Mouse (Mus musculus): ENCODE data around the gene Hectd1.

The Hectd1 gene

DNA sequence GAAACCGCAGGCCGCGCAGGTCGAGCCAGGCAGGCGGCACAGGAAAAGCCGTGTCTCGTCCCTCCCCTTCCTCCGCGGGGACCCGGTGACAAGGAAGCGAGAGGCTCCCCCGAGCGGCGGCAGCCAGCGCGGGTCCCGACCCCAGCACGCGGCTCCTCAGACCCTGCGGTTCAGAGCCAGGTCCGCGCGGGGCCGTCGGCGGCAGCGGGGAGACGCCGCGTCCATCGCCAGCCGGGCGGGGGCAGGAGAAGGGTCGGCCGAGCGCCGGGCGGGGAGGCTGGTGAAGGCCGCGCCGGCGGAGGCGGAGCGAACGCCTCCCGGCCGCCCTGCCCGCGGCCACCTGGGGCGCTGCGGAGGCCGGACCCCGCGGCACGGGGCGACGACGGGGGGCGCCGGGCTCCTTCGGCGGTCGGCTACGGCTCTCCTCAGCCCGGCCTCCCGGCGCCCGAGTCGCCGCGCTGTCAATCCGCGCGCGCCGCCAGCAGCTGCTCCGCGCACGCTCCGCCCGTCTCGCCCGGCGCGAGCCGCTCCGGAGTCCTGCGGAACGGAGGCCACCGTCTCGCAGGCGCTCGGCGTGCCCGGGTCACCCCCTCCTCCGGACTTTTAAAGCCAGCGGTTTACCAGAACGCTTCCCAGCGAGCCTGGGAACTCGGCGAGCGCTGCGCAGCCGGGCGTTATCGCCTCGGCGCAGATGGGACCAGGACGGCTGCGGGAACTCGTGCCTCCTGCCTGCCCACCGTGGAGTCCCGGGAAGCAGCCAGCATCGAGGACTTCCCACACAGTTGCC, at the start of gene Hectd1:
TSS of gene Hectd1 (minus strand) at position 247 of the 787 bp plus-strand sequence.
- DNase-seq = peak; percentile 90

DNA sequence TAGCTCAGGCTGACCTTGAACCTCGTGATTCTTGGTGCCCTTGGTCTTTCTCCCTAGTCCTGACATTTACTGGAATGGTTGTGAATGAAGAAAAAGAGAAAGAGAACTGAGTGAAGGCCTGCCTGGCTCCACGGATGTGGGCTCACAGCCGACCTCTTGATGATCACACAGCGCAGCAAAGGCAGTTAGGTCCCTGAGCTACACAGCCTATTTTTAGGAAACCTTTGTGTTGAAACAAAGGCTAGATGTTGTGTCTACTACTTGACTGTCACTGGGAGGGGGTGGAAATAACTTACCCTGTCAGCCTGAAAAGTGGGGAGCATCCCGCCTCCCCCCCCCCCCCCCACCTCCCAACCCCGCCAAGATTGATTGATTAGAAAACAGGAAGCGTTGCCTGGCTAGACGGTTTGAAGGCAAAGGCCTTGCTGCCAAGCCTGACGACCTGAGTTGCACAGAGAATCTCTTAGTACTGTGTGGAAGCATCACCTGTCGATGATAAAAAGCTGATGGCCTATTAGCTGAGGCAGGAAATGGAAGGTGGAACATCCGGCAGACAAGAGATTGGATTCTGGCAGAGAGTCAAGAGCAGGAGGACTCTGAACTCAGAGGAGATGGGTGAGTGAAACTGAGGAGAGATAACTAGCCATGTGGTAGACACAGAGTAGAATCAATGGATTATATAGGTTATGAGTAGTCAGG, 42.3 kb upstream of the Hectd1 start:
- peak; percentile 17 to 41 for DNase-seq

GRCm38 (mm10) chr12:51869511-51869910, 40.2 kb upstream of the Hectd1 start:
- no peak for DNase-seq

DNA sequence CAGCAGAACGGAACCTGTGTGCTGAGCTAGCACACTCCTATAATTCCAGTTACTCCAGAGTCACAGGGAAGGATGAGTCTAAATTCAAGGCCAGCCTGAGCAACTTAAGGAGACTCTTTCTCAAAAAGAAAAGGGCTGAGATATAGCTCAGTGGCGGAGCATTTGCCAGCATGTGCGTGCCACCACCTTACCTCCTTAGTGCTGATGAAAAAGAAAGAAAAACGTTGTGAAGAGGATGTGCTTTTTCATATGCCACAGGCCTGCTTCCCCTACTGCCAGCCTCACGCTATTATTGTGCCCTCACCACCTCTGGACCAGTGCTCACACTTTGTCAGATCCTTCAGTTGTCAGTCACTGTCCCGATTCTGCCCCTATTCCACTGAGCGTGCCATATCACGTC, 37.7 kb upstream of the Hectd1 start:
- no peak for DNase-seq

GRCm38 (mm10) chr12:51866226-51866910, 37.0 kb upstream of the Hectd1 start:
- DNase-seq = peak; percentile 36 to 44

- DNase-seq = peak; percentile 22 to 27
Observed at GRCm38 (mm10) chr12:51865790-51866179, 36.4 kb upstream of the Hectd1 start.

GRCm38 (mm10) chr12:51865061-51865789, 35.9 kb upstream of the Hectd1 start:
- no peak for DNase-seq

DNA sequence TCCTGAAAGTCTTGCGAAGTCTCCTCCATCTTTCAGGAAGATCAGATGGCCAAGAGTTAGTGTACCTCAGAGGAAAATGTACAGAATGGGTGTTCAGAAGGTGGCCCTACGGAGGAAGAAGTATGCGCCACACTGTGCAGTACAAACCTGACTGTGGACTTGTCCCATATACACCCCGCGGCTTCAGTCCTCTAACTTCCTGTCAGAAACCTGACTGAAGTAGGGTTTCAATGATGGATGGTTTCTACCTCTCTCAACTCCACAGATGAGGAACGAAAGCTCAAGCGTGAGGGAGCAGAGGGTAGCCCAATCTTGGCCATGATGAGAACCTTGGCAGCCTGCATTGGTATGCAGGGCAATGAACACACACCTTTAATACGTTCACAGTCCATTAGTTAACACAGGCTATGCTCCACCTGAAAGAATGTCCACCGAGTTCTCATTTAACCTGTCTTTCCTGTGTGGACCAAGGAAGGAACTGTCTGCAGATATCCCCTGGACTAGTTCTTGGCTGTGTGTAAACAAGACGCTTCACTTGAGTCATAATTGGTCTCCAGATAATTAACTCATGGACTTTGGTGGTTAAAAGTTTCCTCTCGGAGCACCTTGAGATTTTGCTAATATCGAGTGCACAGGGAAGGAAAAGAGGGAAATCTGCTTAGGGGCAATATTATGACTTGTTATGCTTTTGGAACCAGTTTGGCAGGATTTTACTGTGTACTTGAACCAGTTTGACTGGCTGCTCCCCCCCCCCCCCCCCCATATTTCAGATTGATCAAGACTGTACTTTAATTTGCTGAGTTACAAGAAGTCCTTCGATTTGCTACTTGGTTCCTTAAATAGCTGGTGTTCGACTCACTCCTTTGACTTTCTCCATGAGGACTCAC, 34.0 kb upstream of the Hectd1 start:
- no peak for DNase-seq

GRCm38 (mm10) chr12:51858134-51859028, 29.0 kb upstream of the Hectd1 start:
- no peak for DNase-seq

DNA sequence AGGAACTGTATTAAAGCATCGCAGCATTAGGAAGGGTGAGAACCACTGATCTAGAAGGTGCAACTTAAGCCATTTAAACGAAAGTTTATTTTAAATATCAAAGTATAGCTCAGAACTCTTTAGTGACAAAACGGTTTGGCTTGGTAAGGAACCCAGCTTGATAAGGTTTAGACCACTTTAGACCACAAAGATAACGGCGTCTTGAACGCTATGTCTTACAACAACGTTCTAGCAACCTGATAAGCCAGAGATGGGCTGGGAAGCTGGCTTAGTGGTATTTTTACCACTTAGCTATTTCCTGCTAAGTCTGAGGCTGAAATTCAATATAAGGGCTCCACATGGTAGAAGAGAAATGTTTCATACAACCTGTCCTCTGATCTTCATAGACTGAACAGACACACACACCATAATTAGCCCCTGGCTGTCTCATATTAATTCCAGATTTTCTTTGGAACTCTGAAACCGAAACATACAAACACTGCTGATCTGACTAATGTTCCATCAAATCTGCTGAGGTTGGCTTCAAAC, 27.5 kb upstream of the Hectd1 start:
- no peak for DNase-seq

- no peak for DNase-seq
Observed at GRCm38 (mm10) chr12:51855872-51856271, 26.5 kb upstream of the Hectd1 start.

- no peak for DNase-seq
Observed at GRCm38 (mm10) chr12:51855453-51855852, 26.1 kb upstream of the Hectd1 start.

DNA sequence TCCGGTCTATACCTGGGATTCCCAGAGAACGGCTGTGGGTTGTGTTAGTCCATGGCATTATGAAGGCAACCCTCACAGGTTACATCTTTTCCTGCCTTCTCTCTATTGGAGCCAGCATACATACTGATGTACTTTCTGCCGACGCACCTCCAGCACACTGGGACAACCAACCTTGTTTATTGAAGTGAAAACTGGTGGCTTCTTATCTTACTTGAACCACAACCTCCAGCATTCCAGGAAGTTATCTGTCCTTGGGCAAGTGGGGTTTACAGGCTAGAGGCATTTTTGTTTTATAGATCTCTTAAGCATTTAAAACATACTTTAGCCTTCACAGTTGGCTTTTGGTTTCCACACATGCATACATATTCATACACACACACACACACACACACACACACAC, 22.3 kb upstream of the Hectd1 start:
- no peak for DNase-seq

DNA sequence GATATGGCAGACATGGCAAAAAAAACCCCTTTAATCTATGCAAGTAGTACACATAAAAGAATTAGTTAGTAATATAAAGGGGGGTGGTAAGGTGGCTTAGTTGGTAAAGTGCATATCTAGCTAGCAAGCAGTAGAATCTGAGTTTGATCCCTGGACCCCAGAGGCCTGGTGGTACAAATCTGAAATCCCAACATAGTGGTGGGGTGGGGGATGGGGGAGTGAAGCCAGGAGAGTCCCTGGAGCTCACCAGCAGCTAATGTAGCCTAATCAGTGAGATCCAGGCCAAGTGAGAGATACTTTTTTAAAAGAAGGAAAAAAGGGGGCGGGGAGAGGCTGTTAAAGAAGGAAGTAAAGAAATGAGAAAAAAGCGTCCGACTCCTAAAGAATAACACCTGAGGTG, 21.8 kb upstream of the Hectd1 start:
- no peak for DNase-seq

- DNase-seq = no peak
Observed at GRCm38 (mm10) chr12:51850339-51850738, 21.0 kb upstream of the Hectd1 start.

DNA sequence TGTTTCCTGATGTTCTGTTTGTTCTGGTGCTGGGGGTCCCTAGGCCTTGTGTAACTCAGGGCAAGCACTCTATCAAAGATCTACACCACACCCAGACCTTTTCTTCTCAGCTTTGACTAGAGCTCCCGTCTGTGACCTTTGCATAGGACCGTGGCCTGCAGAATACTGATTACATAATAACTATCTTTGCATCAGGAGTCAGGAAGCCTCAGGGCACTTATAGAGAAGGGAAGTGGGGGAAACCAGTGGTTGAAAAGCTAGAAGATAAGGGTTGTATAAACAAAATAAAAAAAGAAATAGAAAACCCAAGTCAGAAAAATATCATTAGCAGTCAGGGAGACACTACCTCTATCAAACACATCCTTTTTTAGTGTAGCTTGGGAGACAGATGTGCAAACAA, 20.6 kb upstream of the Hectd1 start:
- DNase-seq = no peak

DNA sequence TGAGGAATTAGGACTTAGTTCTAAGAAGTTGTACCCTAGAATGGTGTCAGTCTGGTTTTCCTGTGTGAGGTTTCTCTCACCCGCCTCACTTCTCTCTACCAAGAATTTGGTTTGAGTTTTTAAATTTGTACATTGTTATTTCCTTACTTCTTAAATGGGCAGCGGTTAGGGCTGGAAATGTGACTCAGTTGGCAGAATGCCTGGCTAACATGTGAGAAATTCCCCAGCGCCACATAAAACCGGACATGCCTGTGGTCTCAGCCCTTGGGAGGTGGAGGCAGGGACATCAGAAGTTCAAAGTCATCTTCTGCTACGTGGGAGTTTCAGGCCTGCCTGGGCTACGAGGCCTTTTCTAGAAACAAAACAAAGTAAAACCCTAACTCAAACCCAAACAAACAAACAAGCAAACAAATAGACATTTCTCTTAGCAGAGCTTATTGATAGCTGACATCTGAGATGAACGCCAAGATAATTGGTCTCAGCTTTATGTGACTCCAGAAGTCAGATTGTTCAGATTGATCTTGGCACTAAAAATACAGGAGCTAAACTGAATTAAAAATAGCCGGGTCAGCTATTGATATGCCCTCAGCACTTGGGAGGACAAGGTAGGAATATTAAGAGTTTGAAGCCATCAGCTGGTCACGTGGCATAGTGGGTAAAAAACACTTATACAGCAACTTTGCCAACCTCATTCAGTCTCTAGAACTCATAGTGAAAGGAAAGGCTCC, 18.8 kb upstream of the Hectd1 start:
- DNase-seq = no peak

DNA sequence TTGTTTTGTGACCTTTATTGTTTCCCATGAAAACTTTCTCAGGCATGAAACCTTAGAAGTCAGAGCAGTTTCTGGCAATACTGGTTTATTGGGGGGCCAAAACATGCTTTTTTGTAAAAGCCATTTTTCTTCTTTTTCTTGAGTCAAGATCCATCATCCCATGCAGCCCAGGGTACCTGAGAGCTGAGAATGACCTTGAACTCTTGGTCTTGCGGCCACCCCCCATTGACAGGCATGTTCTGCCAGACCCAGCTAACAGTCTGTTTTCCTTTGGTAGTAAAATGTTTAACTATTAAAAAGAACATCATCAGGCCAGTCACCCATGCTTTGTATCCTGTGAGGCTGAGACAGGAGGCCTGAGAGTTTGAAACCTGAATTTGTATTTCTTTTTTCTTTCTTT, 15.9 kb upstream of the Hectd1 start:
- no peak for DNase-seq

DNA sequence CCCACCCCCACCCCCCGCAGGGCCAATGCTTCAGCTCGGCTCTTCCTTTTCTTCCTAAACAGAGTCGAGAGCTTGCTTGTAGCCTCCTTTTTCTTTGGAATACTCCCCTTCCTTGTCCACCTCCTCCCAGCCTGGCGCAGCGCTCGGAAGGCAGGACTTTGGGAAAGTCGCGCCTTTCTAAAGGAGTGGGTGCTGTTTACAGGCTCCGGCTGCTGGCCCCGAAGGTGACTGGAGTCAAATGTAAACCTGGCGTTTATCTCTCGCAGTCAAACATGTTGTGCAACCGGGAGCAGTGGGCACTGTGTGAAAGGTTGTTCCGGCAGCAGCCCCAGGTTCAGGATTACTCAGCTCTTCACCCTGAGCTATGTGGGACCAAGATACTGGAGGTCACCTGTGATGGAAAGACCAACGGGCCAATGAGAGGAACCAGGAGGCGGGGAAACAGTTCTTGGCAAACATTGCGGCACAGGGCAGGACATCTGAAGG, 15.5 kb upstream of the Hectd1 start:
- DNase-seq = peak; percentile 89 to 92

Measured in thymus, postnatal 36 days (tissue).